Mouse (Mus musculus): Measurements from ENCODE around the gene Lepr. TPM values are rescaled to one million over a fixed set of nuclear protein-coding genes. Genes with fewer than 3 reads are reported as not detected.

The Lepr gene
- 7.8 and 9.7 TPM in 2 replicates for polyA plus RNA-seq (2016; fragmentation: Nextera tagmentation; extraction: Ambion mirVana)

DNA sequence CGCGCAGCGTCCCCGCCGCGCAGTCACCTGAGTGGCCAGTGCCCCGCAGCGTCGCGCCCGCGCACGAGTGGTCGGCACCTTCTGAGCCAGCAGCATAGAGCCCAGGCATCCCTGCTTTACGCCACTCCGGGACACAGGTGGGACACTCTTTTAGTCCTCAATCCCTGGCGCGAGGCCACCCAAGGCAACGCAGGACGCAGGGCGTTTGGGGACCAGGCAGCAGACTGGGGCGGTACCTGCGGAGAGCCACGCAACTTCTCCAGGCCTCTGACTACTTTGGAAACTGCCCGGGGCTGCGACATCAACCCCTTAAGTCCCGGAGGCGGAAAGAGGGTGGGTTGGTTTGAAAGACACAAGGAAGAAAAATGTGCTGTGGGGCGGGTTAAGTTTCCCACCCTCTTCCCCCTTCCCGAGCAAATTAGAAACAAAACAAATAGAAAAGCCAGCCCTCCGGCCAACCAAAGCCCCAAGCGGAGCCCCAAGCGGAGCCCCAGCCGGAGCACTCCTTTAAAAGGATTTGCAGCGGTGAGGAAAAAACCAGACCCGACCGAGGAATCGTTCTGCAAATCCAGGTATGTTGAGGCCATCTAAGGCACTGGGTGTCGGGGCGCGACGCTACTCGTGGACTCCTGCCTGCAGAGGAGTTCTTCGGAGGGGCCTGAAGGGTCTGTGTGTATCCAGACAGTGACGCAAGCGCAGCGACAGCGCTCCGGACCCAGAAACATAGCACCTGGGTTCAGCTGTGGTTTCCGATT lies at the start of gene Lepr:
Gene Lepr (plus strand): TSS at position 38 of the 755 bp plus-strand sequence.
- under 1% methylated on average over 50 of the region's 50 CpGs for WGBS
- Histone ChIP-seq H3K4me1 (peaks cover 10% of the 10 kb centered on the region), H3K36me3 (no peaks in the 10 kb centered on the region), H3K4me3 (peak within 1 kb of the TSS; percentile 46), H3K27ac (no peak within 1 kb of the TSS), H3K9me3 (replicated peaks) (no peaks in the 10 kb centered on the region), H3K4me2 (replicated peaks) (peak within 1 kb of the TSS; percentile 94), H3K9ac (peak within 1 kb of the TSS; percentile 53), H3K27me3 (peaks cover 26% of the 10 kb centered on the region)
- ATAC-seq (ENCODE audit: low FRiP score): no peak; the same call in 1 of the 2 replicates

DNA sequence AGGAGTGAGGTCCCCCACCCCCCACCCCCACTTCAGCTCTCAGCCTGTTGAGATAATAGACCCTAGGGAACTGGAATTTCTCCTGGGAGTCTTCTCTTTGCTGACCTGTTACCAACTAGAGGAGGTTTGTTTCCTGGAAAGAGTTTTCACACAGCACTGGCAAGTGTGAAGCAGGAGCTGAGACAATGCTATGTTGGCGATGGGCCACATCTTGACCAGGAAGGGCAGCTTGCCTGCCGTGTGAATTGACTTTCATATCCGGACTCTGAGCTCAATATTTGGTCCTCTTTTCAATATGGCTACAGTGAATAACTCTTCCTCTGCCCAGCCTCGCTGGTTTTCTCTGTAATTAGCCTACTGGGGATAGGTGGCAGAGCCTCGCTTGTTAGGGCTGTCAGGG lies 48.0 kb upstream of the Lepr start:
- Histone ChIP-seq H3K9me3 (replicated peaks) (0 out of 2 replicates have a peak, but pooled peaks cover 4% of the 10 kb centered on the region), H3K4me2 (replicated peaks) (no peak overlapping the region), H3K36me3 (no peaks in the 10 kb centered on the region), H3K27me3 (no peaks in the 10 kb centered on the region), H3K4me3 (no peak overlapping the region), H3K27ac (no peak overlapping the region), H3K4me1 (no peaks in the 10 kb centered on the region), H3K9ac (no peak overlapping the region)
- no peak for ATAC-seq (ENCODE audit: low FRiP score)
- 71% methylated on average over 5 of the region's 5 CpGs for WGBS

DNA sequence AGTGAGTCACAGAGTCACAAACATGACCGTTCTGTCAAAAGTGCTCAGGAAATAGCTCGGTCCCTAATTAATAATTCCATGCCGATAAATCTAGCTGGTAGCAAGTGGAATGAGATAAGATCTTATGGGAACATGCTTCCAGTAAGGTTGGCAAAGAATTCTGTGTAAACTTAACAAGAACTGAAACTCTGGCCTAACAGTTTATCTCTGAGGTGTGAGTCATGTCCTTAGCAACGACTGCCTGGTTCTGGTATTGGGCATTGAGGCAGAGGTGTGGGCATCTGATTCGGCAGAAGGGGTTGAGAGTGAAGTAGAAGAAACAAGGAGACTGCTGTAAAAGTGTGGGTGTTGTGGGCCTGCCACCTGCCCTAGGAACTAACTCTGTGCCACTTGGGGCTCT lies 47.4 kb upstream of the Lepr start:
- no peaks in the 10 kb centered on the region for H3K4me1 ChIP-seq
- no peak overlapping the region for H3K27ac ChIP-seq
- H3K27me3 ChIP-seq: no peaks in the 10 kb centered on the region
- H3K4me2 ChIP-seq (replicated peaks): no peak overlapping the region
- ATAC-seq (ENCODE audit: low FRiP score): no peak
- H3K36me3 ChIP-seq: no peaks in the 10 kb centered on the region
- H3K9me3 ChIP-seq (replicated peaks): 0 out of 2 replicates have a peak, but pooled peaks cover 4% of the 10 kb centered on the region
- H3K9ac ChIP-seq: no peak overlapping the region
- H3K4me3 ChIP-seq: no peak overlapping the region
- WGBS: 86% methylated on average over 5 of the region's 5 CpGs

DNA sequence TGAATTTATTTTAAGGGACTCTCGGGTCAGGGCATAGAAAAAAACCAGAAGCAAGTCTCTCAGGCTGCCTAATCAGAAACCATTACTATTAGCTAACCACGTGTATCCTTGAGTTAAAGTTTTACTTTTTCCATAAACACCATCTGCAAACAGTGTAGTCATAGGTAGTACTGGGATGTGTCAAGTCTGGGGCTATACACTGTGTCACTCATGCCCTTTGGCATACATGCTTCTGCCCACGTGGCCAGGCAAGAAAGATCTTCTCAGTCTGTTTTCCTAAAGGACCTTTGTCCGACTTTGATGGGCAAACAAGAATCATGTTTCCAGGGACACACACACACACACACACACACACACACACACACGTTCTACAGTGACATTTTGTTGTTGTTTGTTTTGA lies 42.4 kb upstream of the Lepr start:
- no peak for ATAC-seq (ENCODE audit: low FRiP score)
- H3K9me3 ChIP-seq (replicated peaks): no peaks in the 10 kb centered on the region
- no peak overlapping the region for H3K27ac ChIP-seq
- H3K4me3 ChIP-seq: no peak overlapping the region
- no peaks in the 10 kb centered on the region for H3K27me3 ChIP-seq
- H3K9ac ChIP-seq: no peak overlapping the region
- no peaks in the 10 kb centered on the region for H3K36me3 ChIP-seq
- H3K4me1 ChIP-seq: no peaks in the 10 kb centered on the region
- 80% methylated on average over 5 of the region's 5 CpGs for WGBS
- H3K4me2 ChIP-seq (replicated peaks): no peak overlapping the region

DNA sequence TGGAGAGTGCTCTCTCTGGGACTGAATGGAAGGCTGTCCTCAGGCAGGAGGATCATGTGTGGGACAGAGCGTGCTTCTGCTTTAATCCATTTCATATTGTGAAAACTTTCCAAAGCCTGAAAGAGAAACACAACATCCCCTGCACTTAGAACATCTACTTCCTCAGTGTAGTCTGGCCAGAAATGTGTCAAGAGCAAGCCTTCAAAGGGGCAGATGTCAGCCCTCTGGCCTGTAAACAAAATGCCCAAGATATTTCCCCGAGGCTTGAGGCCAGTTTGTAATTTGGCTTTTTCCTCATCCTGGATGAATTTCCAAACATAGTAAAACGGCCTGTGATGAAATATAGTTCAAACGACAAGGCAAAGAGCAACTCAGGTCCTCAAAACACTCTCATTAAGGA lies 41.5 kb upstream of the Lepr start:
- Histone ChIP-seq H3K27ac (no peak overlapping the region), H3K9ac (no peak overlapping the region), H3K9me3 (replicated peaks) (no peaks in the 10 kb centered on the region), H3K36me3 (no peaks in the 10 kb centered on the region), H3K4me2 (replicated peaks) (no peak overlapping the region), H3K4me3 (no peak overlapping the region), H3K4me1 (no peaks in the 10 kb centered on the region), H3K27me3 (no peaks in the 10 kb centered on the region)
- WGBS: 78% methylated on average over 4 of the region's 4 CpGs
- no peak for ATAC-seq (ENCODE audit: low FRiP score)

DNA sequence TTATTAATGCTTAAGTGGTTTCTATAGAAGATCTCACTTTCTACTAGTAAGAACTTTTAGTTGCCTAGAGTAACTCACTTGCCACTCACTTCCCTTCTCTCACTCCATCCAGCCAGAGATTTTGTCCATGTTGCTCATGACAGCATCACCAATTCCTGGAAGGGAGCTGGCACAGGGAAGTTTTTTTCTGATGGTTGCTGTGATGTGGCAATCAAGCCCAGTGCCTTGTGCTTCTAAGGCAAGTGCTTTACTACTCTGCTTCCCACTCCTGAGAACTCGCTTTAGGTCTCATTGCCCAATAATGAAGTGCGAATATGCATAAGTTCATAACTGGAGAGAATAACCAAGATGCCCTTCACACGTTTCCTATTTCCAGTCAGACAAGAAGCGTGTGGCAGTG lies 34.6 kb upstream of the Lepr start:
- WGBS: 92% methylated on average over 4 of the region's 4 CpGs
- Histone ChIP-seq H3K4me1 (no peaks in the 10 kb centered on the region), H3K4me3 (no peak overlapping the region), H3K4me2 (replicated peaks) (no peak overlapping the region), H3K27ac (no peak overlapping the region), H3K9ac (no peak overlapping the region), H3K36me3 (no peaks in the 10 kb centered on the region), H3K27me3 (no peaks in the 10 kb centered on the region), H3K9me3 (replicated peaks) (no peaks in the 10 kb centered on the region)
- no peak for ATAC-seq (ENCODE audit: low FRiP score)

DNA sequence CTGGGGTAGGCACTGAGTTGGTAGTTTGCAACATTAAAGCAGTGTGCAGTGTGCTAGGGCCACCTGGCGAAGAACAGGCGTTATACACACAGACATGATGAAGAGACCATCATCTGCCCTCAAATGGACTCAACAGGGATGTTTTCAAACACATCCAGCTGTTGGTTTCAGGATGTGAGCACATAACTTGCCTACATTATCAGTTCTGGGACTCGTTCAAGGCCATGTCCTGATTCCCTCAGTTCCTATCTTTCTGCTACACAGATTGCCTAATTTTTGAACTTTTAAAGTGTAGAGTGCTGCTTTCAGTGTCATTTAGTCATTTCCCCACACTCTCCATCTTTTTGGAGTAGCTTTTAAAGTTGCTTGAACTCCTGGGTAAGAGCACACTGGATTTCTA lies 34.1 kb upstream of the Lepr start:
- no peak overlapping the region for H3K4me2 ChIP-seq (replicated peaks)
- WGBS: 87% methylated on average over 3 of the region's 3 CpGs
- no peaks in the 10 kb centered on the region for H3K27me3 ChIP-seq
- ATAC-seq (ENCODE audit: low FRiP score): no peak
- H3K36me3 ChIP-seq: no peaks in the 10 kb centered on the region
- H3K9me3 ChIP-seq (replicated peaks): no peaks in the 10 kb centered on the region
- H3K4me3 ChIP-seq: no peak overlapping the region
- H3K4me1 ChIP-seq: no peaks in the 10 kb centered on the region
- no peak overlapping the region for H3K27ac ChIP-seq
- no peak overlapping the region for H3K9ac ChIP-seq

DNA sequence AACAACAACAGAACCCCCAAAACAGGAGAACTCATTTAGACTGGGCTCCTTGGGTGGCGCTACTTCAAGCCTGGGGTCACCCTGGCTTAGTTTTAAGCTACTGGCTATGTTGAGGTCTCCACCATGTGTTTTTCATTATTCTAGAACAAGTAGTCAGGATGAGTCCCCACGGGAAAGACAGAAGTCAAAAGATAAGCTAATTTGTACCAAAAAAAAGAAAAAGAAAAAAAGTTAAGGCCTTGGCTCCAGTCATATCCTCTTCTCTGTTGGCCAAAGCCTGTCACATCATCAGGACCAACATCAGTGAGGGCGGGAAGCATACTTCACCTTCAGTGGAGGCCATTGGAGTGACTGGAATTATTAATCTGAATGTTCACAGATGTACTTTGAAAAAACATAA lies 32.4 kb upstream of the Lepr start:
- Histone ChIP-seq H3K4me1 (no peaks in the 10 kb centered on the region), H3K36me3 (no peaks in the 10 kb centered on the region), H3K4me3 (no peak overlapping the region), H3K9me3 (replicated peaks) (no peaks in the 10 kb centered on the region), H3K4me2 (replicated peaks) (no peak overlapping the region), H3K9ac (no peak overlapping the region), H3K27me3 (no peaks in the 10 kb centered on the region), H3K27ac (no peak overlapping the region)
- no peak for ATAC-seq (ENCODE audit: low FRiP score)
- 78% methylated on average over 3 of the region's 3 CpGs for WGBS

DNA sequence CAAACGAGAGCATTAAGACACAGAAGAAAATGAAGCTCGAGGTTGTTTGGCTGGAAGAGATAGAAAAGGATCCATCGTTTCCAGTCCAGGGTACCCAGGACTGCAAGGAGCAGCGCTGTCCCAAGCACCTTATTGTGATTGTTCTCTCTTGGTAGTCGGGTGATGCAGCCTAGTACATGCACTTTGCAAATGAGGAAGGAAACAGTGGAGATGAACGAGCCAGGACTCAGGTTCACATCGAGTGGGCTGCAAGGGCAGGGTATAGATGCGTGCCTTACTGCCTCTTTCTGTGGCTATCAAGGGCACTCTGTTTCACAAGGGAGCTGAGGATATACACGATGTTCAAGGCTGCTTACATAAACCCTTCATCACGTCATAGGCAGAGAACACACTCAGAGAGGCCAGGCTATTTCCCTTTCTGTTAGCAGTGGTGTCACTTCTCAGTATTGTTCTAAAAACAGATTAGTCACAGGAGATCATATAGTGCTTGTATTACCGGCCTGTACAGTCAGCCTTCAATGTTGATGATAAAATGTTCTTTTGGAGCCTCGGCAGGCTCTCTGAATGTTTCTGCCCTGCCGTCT lies 30.9 kb upstream of the Lepr start:
- 83% methylated on average over 13 of the region's 13 CpGs for WGBS

DNA sequence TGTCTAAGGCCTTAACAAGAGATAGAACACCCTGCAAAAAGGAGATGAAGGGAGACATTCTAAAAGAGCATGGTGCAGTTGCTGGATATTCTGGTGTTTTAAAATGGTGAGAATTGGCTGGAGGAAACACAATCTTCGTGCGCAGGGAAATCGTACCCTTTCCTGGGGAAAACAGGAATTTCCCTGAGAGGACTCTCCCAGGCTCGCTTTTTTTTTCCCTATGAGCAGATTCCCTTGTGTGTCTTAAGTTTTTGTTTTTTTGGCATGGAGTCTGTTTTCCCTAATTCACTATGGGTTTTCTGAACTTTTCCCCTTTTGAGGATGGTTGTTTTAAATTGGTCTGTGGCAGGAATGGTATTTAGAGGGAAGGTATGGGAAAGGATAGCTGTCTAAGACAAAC lies 28.0 kb upstream of the Lepr start:
- Histone ChIP-seq H3K9me3 (replicated peaks) (no peaks in the 10 kb centered on the region), H3K9ac (no peak overlapping the region), H3K4me1 (no peaks in the 10 kb centered on the region), H3K27ac (no peak overlapping the region), H3K27me3 (no peaks in the 10 kb centered on the region), H3K36me3 (no peaks in the 10 kb centered on the region), H3K4me3 (no peak overlapping the region), H3K4me2 (replicated peaks) (no peak overlapping the region)
- 89% methylated on average over 4 of the region's 4 CpGs for WGBS
- no peak for ATAC-seq (ENCODE audit: low FRiP score)

More for the DNA sequence above, 30.9 kb upstream of the Lepr start:
- H3K4me2 ChIP-seq (replicated peaks): no peak overlapping the region
- no peaks in the 10 kb centered on the region for H3K4me1 ChIP-seq
- no peaks in the 10 kb centered on the region for H3K27me3 ChIP-seq
- H3K9ac ChIP-seq: no peak overlapping the region
- H3K9me3 ChIP-seq (replicated peaks): no peaks in the 10 kb centered on the region
- no peak overlapping the region for H3K4me3 ChIP-seq
- ATAC-seq (ENCODE audit: low FRiP score): no peak
- no peak overlapping the region for H3K27ac ChIP-seq
- H3K36me3 ChIP-seq: no peaks in the 10 kb centered on the region

DNA sequence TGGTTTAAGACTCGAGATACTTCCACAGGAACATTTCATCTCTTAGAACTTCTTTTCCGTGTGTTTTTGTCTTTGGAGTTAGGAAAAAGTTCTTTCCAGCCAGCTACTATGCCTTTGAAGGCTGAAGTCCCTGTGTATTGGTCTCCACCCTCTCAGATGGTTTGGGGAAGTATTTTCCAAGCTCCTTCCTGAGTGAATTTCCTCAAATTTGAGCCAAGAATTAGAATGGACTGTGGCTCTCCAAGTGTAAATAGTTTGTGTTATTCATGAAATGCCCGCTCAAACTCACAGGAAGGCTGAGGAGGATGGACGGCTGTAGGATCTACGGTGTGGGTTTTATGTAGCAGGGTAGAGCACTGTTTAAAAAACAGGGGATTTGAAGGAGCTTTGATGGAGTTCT lies 27.6 kb upstream of the Lepr start:
- ATAC-seq (ENCODE audit: low FRiP score): no peak
- 83% methylated on average over 5 of the region's 5 CpGs for WGBS
- H3K9ac ChIP-seq: no peak overlapping the region
- no peak overlapping the region for H3K4me3 ChIP-seq
- no peaks in the 10 kb centered on the region for H3K27me3 ChIP-seq
- no peak overlapping the region for H3K4me2 ChIP-seq (replicated peaks)
- H3K4me1 ChIP-seq: no peaks in the 10 kb centered on the region
- H3K9me3 ChIP-seq (replicated peaks): no peaks in the 10 kb centered on the region
- H3K36me3 ChIP-seq: no peaks in the 10 kb centered on the region
- no peak overlapping the region for H3K27ac ChIP-seq

DNA sequence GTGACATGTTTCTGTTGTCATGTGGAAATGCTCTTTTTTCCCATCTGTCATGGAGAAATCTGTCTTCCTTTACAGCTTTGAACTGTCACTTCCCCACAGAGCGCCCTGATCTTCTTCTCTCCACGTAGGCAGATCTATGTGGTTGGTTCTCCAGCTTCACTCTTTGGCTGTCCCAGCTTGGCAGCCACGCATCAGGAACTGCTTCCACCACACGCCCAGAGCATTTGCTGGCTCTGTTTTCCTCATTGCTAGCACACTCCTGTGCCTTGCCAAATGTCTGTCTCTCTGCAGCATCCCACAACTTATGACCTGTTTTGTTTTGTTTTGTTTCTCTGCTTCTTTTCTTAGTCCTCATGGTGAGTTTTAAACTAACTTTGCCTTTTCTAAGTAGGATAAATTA lies 24.3 kb upstream of the Lepr start:
- H3K4me2 ChIP-seq (replicated peaks): no peak overlapping the region
- no peak overlapping the region for H3K9ac ChIP-seq
- H3K9me3 ChIP-seq (replicated peaks): no peaks in the 10 kb centered on the region
- WGBS: 78% methylated on average over 4 of the region's 4 CpGs
- H3K27me3 ChIP-seq: no peaks in the 10 kb centered on the region
- H3K4me1 ChIP-seq: no peaks in the 10 kb centered on the region
- ATAC-seq (ENCODE audit: low FRiP score): no peak
- no peak overlapping the region for H3K27ac ChIP-seq
- H3K4me3 ChIP-seq: no peak overlapping the region
- no peaks in the 10 kb centered on the region for H3K36me3 ChIP-seq

DNA sequence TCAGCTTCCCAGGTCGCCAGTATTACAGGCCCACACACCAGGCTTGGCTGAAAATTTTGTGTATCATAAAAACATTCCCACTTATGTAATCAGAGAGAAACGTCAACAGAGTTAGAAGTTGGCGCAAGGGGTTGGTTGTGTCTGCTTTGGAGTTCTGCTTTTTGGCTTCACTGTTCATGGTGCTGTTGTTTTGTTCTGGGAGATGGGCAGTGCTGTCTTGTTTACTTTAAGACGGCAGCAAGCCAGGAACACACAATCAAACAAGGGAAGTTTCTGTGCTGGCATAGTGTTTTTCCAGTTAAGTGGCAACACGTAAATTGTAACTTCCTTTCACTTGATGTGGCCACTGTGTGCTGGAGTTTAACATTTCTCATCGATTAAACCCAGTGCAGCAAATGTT lies 22.7 kb upstream of the Lepr start:
- no peak for ATAC-seq (ENCODE audit: low FRiP score)
- Histone ChIP-seq H3K36me3 (no peaks in the 10 kb centered on the region), H3K27me3 (no peaks in the 10 kb centered on the region), H3K9ac (no peak overlapping the region), H3K27ac (no peak overlapping the region), H3K4me2 (replicated peaks) (no peak overlapping the region), H3K4me3 (no peak overlapping the region), H3K9me3 (replicated peaks) (no peaks in the 10 kb centered on the region), H3K4me1 (no peaks in the 10 kb centered on the region)
- 79% methylated on average over 6 of the region's 6 CpGs for WGBS
